Mouse (Mus musculus) hindbrain, postnatal 0 days (tissue): ENCODE data around the gene Ahnak. TPM values are rescaled to one million over a fixed set of nuclear protein-coding genes. Genes with fewer than 3 reads are reported as not detected.
"Not testable (repeated sequence)": the region's sequence is repeated elsewhere in the genome, so short reads cannot be mapped to it uniquely, and the experiment has no call there.

Experiments
- ATAC-seq: fragments of 200-750 bp; cut with Nextera tagmentation; 2 replicates; pipeline ENCODE4 v1.8.0; 2017; ENCODE audit warnings: mild to moderate bottlenecking, moderate TSS enrichment, moderate library complexity
- DNase-seq: peaks from one replicate; pipeline ENCODE4 v3.0.0-alpha.2; 2015; ENCODE audit warnings: low spot score
- H3K27ac ChIP-seq: fragments of 300-500 bp; sonication (generic); 2 replicates; pipeline ENCODE4 v1.5.1; 2014; ENCODE audit warnings: mild to moderate bottlenecking
- H3K27me3 ChIP-seq: fragments of 300-500 bp; sonication (generic); 2 replicates; pipeline ENCODE4 v1.6.1; 2014; ENCODE audit warnings: low read length, mixed read lengths; ENCODE audit not compliant: insufficient read depth
- H3K36me3 ChIP-seq: fragments of 300-500 bp; sonication (generic); 2 replicates; pipeline ENCODE4 v1.6.1; 2014; ENCODE audit warnings: low read length, mixed read lengths; ENCODE audit not compliant: insufficient read depth
- H3K4me1 ChIP-seq: fragments of 300-500 bp; sonication (generic); 2 replicates; pipeline ENCODE4 v1.6.1; 2014; ENCODE audit warnings: antibody characterized with exemption, low read length, mixed read lengths; ENCODE audit not compliant: insufficient read depth
- H3K4me2 ChIP-seq: fragments of 300-500 bp; sonication (generic); 2 replicates; pipeline ENCODE4 v1.6.1; 2014; ENCODE audit warnings: low read depth, mild to moderate bottlenecking, low read length, moderate library complexity, mixed read lengths
- H3K4me3 ChIP-seq: fragments of 300-500 bp; sonication (generic); 2 replicates; pipeline ENCODE4 v1.5.1; 2014; ENCODE audit warnings: low read length
- H3K9ac ChIP-seq: fragments of 300-500 bp; sonication (generic); replicated peaks from 2 replicates; pipeline ENCODE4 v1.6.1; 2014; ENCODE audit warnings: mild to moderate bottlenecking, low read length, moderate library complexity, mixed read lengths
- H3K9me3 ChIP-seq: fragments of 300-500 bp; sonication (generic); 2 replicates; pipeline ENCODE4 v1.6.1; 2016; ENCODE audit warnings: low read length, mixed read lengths
- CTCF ChIP-seq: IDR thresholded peaks from 2 replicates; pipeline ENCODE4 v1.5.1; 2016; ENCODE audit warnings: antibody characterized with exemption, control low read depth, low read depth
- WGBS: fragments of 180-500 bp; shearing (Covaris S2); extraction: QIAGEN DNeasy Blood & Tissue Kit; methylation state at CpG from one replicate; pipeline ENCODE4 v1.1.7; 2014; 5-methylcytosine and 5-hydroxymethylcytosine counted together
- polyA plus RNA-seq: library from polyadenylated mRNA; unstranded; fragments of >200 nt; fragmentation: Nextera tagmentation; extraction: Ambion mirVana; gene quantifications from 2 replicates; pipeline ENCODE4 v1.2.1, GENCODE M21; 2015
- total RNA-seq: library from RNA; depleted of rRNA; stranded (reverse); fragments of >200 nt; gene quantifications from 2 replicates; pipeline ENCODE4 v1.2.3, GENCODE M21; 2014

Gene Ahnak
- total and polyA plus RNA-seq, 2 experiments from 2014 or later = 6.1 to 11.2 TPM

- H3K27ac ChIP-seq = no peak overlapping the region
- DNase-seq = no peak
- no peaks in the 10 kb centered on the region for H3K36me3 ChIP-seq
- no peak overlapping the region for H3K9ac ChIP-seq
- WGBS = 81% methylated on average over 6 of the region's 6 CpGs
- ATAC-seq = no peak
- no peaks in the 10 kb centered on the region for H3K9me3 ChIP-seq
- TF ChIP-seq CTCF = no peak
- no peak overlapping the region for H3K4me3 ChIP-seq
- no peaks in the 10 kb centered on the region for H3K4me1 ChIP-seq
- H3K4me2 ChIP-seq = no peak overlapping the region
- H3K27me3 ChIP-seq = no peaks in the 10 kb centered on the region
Measured at GRCm38 (mm10) chr19:8998546-8998945, 9.5 kb downstream of the Ahnak start.

GRCm38 (mm10) chr19:8999223-8999622 lies 10.1 kb downstream of the Ahnak start:
- no peak for TF ChIP-seq CTCF
- Histone ChIP-seq H3K36me3 (no peaks in the 10 kb centered on the region), H3K4me2 (no peak overlapping the region), H3K4me1 (no peaks in the 10 kb centered on the region), H3K27me3 (no peaks in the 10 kb centered on the region), H3K27ac (no peak overlapping the region), H3K9me3 (no peaks in the 10 kb centered on the region), H3K4me3 (no peak overlapping the region), H3K9ac (no peak overlapping the region)
- ATAC-seq = no peak
- 81% methylated on average over 4 of the region's 4 CpGs for WGBS
- DNase-seq = no peak

GRCm38 (mm10) chr19:9006915-9007314 lies 17.8 kb downstream of the Ahnak start:
- not testable (repeated sequence) for H3K27me3 ChIP-seq, H3K4me2 ChIP-seq, H3K9me3 ChIP-seq, DNase-seq, H3K9ac ChIP-seq, H3K4me3 ChIP-seq, H3K36me3 ChIP-seq, ATAC-seq, H3K27ac ChIP-seq, H3K4me1 ChIP-seq
- 97% methylated on average over 2 of the region's 2 CpGs for whole genome bisulfite sequencing

GRCm38 (mm10) chr19:9019298-9019697 lies 30.2 kb downstream of the Ahnak start:
- no peak for TF ChIP-seq CTCF
- 92% methylated on average over 3 of the region's 3 CpGs for WGBS

GRCm38 (mm10) chr19:9023021-9023778 lies 34.1 kb downstream of the Ahnak start:
- Histone ChIP-seq H3K27ac (peak overlapping the region; percentile 51; the same call in 1 of the 2 replicates), H3K9ac (no peak overlapping the region), H3K27me3 (no peaks in the 10 kb centered on the region), H3K36me3 (no peaks in the 10 kb centered on the region), H3K9me3 (no peaks in the 10 kb centered on the region), H3K4me3 (no peak overlapping the region), H3K4me2 (no peak overlapping the region), H3K4me1 (peaks cover 14% of the 10 kb centered on the region; the same call in 1 of the 2 replicates)
- TF ChIP-seq CTCF = no peak
- WGBS = 44% methylated on average over 11 of the region's 11 CpGs
- no peak; the same call in 1 of the 2 replicates for ATAC-seq
- DNase-seq = peak; percentile 21

More at GRCm38 (mm10) chr19:9019298-9019697, 30.2 kb downstream of the Ahnak start:
- H3K4me3 ChIP-seq = no peak overlapping the region
- no peak overlapping the region for H3K27ac ChIP-seq
- no peaks in the 10 kb centered on the region for H3K9me3 ChIP-seq
- no peaks in the 10 kb centered on the region for H3K4me1 ChIP-seq
- no peak overlapping the region for H3K4me2 ChIP-seq
- H3K9ac ChIP-seq = no peak overlapping the region
- DNase-seq (no peak), ATAC-seq (no peak)
- no peaks in the 10 kb centered on the region for H3K27me3 ChIP-seq
- H3K36me3 ChIP-seq = no peaks in the 10 kb centered on the region

- no peak for TF ChIP-seq CTCF
- Histone ChIP-seq H3K4me1 (peaks cover 19% of the 10 kb centered on the region; the same call in 1 of the 2 replicates), H3K9me3 (no peaks in the 10 kb centered on the region), H3K27ac (no peak overlapping the region), H3K4me2 (no peak overlapping the region), H3K36me3 (no peaks in the 10 kb centered on the region), H3K4me3 (no peak overlapping the region), H3K27me3 (no peaks in the 10 kb centered on the region), H3K9ac (no peak overlapping the region)
- no peak for DNase-seq
- no peak for ATAC-seq
- WGBS = 82% methylated on average over 5 of the region's 5 CpGs
Measured at GRCm38 (mm10) chr19:9025562-9026257, 36.6 kb downstream of the Ahnak start.
